Mouse (Mus musculus) testis, adult 2 months (tissue): ENCODE measurements around the gene Cdk13.
A peak's percentile ranks its signal among the peaks of the same experiment; 100 is the strongest.

ENCODE experiments used
- CTCF ChIP-seq: fragments of 200-500 bp; IDR thresholded peaks from 2 replicates; pipeline ENCODE4 v1.5.1; 2012; ENCODE audit warnings: low read depth, mild to moderate bottlenecking, inconsistent platforms, low read length, moderate library complexity; ENCODE audit not compliant: control insufficient read depth, insufficient read depth, insufficient replicate concordance
- POLR2A ChIP-seq: fragments of 200-500 bp; IDR thresholded peaks from 2 replicates; pipeline ENCODE4 v1.6.1; 2012; ENCODE audit warnings: low read depth, mild to moderate bottlenecking, inconsistent platforms, low read length, moderate library complexity; ENCODE audit not compliant: control insufficient read depth

DNA sequence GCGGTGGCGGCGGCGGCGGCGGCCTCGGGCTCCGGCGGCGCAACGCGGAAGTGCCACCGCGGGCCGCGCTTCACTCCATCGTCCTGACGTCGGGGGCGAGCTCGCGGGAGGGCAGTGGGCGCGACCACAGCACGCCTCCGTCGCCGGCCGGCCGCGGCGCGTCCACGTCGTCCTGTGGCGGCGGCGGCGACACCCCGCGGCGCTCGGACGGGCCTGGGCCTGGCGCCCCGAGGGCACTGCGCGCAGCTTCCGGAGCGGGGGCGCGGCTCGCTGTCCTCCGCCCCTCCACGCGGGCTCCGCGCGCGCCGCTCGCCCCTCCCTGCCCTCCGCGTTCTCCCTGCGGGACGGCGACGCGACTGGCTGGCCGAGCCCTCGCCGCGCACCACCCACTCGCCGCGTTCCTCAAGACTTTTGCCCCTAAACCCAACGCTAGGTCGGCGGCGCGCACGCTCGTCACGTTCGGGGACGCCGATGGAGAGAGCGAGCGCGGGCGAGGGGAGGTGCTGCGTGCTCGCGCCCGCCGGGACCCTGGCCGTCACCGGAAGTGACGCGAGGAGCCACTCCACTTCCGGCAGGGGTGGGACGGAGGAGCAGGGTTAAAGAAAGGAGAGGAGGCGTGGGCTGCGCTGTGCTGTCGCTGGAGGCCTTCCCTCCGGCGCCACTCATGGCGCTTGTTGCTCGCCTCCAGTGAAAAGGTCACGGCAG, at the start of gene Cdk13:
- TF ChIP-seq CTCF, result no peak; the same call in 1 of the 2 replicates
- peak; percentile 96 for TF ChIP-seq POLR2A
